Mouse (Mus musculus): ENCODE measurements around the gene Myb.

Myb gene

GRCm38 (mm10) chr10:21160537-21161358 is at the start of gene Myb:
Gene Myb, minus strand, starts transcription at chr10:21160984.
- peak; percentile 76 for DNase-seq (ENCODE audit: low read depth, low spot score)

- DNase-seq (ENCODE audit: low read depth, low spot score): no peak
Measured at GRCm38 (mm10) chr10:21207378-21207777, 46.6 kb upstream of the Myb start.

- DNase-seq (ENCODE audit: low read depth, low spot score): no peak
Measured at GRCm38 (mm10) chr10:21206232-21206631, 45.4 kb upstream of the Myb start.

GRCm38 (mm10) chr10:21204496-21205085 is 43.8 kb upstream of the Myb start:
- no peak for DNase-seq (ENCODE audit: low read depth, low spot score)

DNA sequence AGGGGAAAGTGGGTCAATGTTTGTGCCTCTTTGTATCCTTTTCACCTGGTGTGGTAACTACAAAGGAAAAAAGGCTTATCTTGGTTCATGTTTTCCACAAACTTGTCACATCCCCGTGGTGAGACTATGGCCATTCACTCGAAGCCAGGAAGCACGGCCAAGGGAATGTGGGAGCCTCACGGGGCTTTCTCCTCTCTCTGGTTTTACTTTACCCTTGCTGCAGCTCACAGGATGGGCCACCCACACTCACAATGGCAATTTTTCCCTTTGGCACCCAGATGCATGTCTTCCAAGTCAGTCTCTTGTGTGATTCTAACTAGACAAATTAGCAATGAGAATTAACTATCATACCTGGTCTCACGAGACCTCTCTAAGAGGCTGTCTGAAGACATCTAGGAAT is 43.1 kb upstream of the Myb start:
- no peak for DNase-seq (ENCODE audit: low read depth, low spot score)

GRCm38 (mm10) chr10:21203461-21203860 is 42.7 kb upstream of the Myb start:
- DNase-seq (ENCODE audit: low read depth, low spot score): no peak

GRCm38 (mm10) chr10:21200761-21201160 is 40.0 kb upstream of the Myb start:
- DNase-seq (ENCODE audit: low read depth, low spot score): no peak

DNA sequence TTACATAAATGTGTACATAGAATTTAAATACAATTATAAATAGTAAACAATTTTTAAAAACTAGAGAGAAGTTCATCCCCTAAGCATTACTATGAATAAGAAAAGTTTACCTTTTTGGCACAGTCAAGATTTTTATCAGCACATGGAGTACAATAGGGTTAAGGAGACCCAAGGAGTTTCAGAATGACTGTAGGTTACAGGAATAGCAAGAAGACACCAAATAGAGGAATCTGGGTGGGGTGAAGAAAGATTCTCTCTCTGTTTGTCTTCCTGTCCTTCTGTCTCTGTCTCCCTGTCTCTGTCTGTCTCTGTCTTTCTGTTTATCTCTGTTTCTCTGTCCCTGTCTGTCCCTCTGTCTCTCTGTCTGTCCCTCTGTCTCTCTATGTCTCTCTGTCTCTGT is 39.5 kb upstream of the Myb start:
- no peak for DNase-seq (ENCODE audit: low read depth, low spot score)

DNA sequence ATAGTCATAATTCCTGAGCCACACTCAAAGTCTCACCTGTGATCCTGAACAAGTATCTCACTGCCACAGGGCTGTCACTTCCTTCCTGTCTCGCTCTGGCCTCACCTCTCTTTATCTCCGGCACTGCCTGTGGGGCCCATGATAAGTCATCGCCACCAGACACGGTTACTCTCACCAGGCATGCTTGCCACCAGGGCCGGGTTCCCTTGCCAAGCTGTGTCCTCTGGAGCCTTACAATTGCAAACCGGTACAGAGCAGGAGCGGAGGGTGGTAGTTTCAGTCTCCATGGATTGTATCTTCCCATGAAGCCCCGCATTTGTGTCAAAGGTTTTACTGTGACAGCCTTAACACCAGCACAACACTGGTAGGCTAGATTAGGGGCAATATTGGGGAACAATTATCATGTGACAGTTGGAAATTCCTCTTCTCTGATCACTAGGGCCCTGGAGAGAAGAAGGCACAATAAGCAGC is 35.9 kb upstream of the Myb start:
- DNase-seq (ENCODE audit: low read depth, low spot score): no peak

DNA sequence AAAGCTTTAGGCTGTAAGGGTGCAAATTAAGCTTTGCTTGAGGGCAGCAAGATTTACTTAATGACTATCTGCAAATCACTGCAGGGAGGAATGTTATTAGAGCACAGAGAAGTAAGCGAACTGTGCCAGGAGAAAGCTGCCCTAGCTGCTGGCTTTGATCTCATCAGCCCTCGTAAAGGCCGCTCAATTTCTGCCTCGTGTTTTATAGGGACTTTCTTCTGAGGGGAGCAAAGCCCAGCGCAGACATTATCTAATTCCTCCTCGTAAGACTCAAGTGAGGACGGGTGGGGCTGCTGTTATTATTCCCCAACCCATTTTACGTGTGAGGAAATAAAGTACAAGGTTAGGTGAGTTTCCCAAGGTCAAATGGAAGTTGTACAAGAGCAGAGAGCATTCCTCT is 34.8 kb upstream of the Myb start:
- no peak for DNase-seq (ENCODE audit: low read depth, low spot score)

- DNase-seq (ENCODE audit: low read depth, low spot score): no peak
Measured at GRCm38 (mm10) chr10:21193935-21194505, 33.2 kb upstream of the Myb start.

- peak; percentile 21 for DNase-seq (ENCODE audit: low read depth, low spot score)
Measured at GRCm38 (mm10) chr10:21193088-21193934, 32.5 kb upstream of the Myb start.

DNA sequence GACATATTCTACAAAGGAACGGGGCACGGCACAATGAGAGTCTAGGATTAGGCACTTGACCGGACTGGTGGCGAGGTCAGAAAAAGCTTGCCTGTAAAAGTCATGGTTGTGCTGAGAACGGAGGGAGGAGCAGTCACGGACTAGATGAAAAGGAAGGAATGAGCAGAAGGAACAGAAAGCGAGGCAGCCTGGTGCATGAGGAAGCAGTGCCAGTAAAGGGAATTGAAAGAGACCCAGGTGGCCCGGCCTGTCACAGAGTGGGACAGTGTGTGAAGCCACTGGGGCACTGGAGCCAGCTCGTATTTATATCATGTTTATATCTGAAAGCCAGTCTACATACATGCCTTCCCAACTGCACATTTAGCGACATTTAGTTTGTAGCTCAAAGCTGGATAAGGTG is 31.7 kb upstream of the Myb start:
- no peak for DNase-seq (ENCODE audit: low read depth, low spot score)

GRCm38 (mm10) chr10:21189756-21190397 is 29.1 kb upstream of the Myb start:
- DNase-seq (ENCODE audit: low read depth, low spot score): no peak

DNA sequence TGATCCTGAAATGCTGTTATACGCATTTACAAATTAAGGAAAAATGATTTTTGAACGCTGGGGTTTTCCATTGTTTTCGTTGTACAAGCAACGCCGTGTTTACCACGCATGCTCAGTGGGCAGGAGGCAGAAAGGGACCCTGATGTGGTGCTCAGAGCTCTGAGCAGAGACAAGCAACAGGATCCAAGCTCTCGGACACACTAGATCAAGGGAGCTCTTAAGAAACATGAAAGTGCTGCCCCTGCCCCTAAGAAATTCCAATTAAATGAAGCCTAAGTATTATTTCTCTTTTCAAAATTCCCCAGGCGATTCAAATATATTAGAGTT is 28.5 kb upstream of the Myb start:
- DNase-seq (ENCODE audit: low read depth, low spot score): no peak

GRCm38 (mm10) chr10:21188564-21189274 is 27.9 kb upstream of the Myb start:
- DNase-seq (ENCODE audit: low read depth, low spot score): peak; percentile 70

DNA sequence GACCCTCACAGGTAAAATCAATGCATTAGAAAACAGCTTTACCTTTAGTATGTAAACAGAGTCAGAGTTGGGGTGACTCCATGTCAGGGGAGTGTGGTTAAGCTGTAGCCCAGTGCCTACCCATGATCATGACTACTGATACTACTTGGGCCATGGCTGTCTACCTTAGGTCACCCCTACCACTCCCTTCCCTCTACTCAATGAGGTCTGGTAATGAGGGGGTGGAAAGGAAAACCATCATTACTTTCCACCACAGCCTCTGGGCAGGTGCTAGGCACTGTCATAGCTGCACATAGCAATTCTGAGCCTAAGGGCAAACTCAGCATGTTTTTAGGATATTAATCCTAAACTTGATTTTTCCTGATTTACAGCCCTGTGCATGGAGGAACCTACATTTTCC is 27.1 kb upstream of the Myb start:
- no peak for DNase-seq (ENCODE audit: low read depth, low spot score)

GRCm38 (mm10) chr10:21186733-21187132 is 25.9 kb upstream of the Myb start:
- DNase-seq (ENCODE audit: low read depth, low spot score): no peak

DNA sequence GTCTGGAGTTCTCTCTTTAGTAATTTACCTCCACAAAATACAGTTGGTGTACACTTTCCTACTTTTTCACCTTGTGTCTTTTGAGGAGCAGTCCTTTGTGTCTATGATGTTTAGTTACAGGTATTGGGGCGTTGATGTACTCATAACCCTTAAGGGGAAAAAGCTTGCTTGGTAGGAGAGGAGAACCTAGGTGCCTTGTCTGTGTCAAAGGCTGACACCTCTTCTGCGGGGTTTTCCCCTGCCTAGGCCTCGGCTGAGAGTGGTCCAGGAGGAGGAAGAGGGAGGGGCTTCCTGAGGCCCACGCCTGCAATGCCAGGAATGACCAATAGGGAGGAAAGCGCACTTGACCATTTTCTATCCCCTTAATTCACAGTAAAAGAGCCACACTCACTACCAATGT is 17.9 kb upstream of the Myb start:
- peak; percentile 76 for DNase-seq (ENCODE audit: low read depth, low spot score)

DNA sequence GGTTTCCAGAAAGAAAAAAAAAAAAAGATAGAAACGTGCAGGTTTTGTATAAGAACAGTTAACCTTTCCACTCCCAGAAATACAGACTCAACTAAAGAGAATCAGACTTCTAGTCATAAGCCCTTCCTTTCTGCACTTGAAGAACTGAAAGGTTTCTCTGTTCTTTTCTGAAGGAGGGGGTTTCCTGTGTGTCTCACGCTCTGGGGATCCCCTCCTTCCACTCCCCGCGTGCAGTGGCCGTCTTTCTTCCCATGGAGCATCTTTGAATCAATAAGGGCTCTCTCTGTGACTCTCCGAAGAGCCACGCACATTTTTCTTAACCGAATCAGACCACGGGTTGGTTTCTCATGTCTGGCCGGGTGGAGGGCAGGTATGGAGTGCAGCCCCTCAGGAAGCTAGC is 17.5 kb upstream of the Myb start:
- no peak for DNase-seq (ENCODE audit: low read depth, low spot score)

GRCm38 (mm10) chr10:21172650-21173200 is 11.9 kb upstream of the Myb start:
- DNase-seq (ENCODE audit: low read depth, low spot score): no peak

Data from ES-CJ7 (cell line).